Mouse (Mus musculus) ovary, postnatal 14 days (tissue): ENCODE data around the gene Erbb3.
A peak's percentile ranks its signal among the peaks of the same experiment; 100 is the strongest.
"Not testable (repeated sequence)": the region's sequence is repeated elsewhere in the genome, so short reads cannot be mapped to it uniquely, and the experiment has no call there.

Experiments
- DNase-seq: peaks from one replicate; pipeline ENCODE4 v3.0.0; 2022; ENCODE audit warnings: low spot score

The Erbb3 gene

GRCm38 (mm10) chr10:128589464-128590192 is at the start of gene Erbb3:
TSS of gene Erbb3 (minus strand) at chr10:128589652.
- peak; percentile 31 for DNase-seq

- DNase-seq = no peak
Measured at GRCm38 (mm10) chr10:128637011-128637410, 47.6 kb upstream of the Erbb3 start.

- no peak for DNase-seq
Measured at GRCm38 (mm10) chr10:128636561-128636960, 47.1 kb upstream of the Erbb3 start.

GRCm38 (mm10) chr10:128635697-128636096 is 46.2 kb upstream of the Erbb3 start:
- no peak for DNase-seq

GRCm38 (mm10) chr10:128631571-128631970 is 42.1 kb upstream of the Erbb3 start:
- no peak for DNase-seq

GRCm38 (mm10) chr10:128630306-128630705 is 40.9 kb upstream of the Erbb3 start:
- not testable (repeated sequence) for DNase-seq

- DNase-seq = no peak
Measured at GRCm38 (mm10) chr10:128629746-128630145, 40.3 kb upstream of the Erbb3 start.

GRCm38 (mm10) chr10:128627398-128628317 is 38.2 kb upstream of the Erbb3 start:
- DNase-seq = no peak

GRCm38 (mm10) chr10:128626311-128627310 is 37.2 kb upstream of the Erbb3 start, which contains the start of gene Rps26:
TSS of gene Rps26 (minus strand) at chr10:128626747.
- DNase-seq = peak; percentile 78

GRCm38 (mm10) chr10:128625287-128625894 is 35.9 kb upstream of the Erbb3 start:
- no peak for DNase-seq

- not testable (repeated sequence) for DNase-seq
Measured at GRCm38 (mm10) chr10:128623106-128623613, 33.7 kb upstream of the Erbb3 start.

- no peak for DNase-seq
Measured at GRCm38 (mm10) chr10:128622702-128623101, 33.2 kb upstream of the Erbb3 start.

GRCm38 (mm10) chr10:128621986-128622520 is 32.6 kb upstream of the Erbb3 start:
- no peak for DNase-seq

GRCm38 (mm10) chr10:128620241-128620640 is 30.8 kb upstream of the Erbb3 start:
- DNase-seq = no peak

- DNase-seq = not testable (repeated sequence)
Measured at GRCm38 (mm10) chr10:128619148-128619547, 29.7 kb upstream of the Erbb3 start.

- DNase-seq = no peak
Measured at GRCm38 (mm10) chr10:128618570-128618969, 29.1 kb upstream of the Erbb3 start.

GRCm38 (mm10) chr10:128615798-128616448 is 26.5 kb upstream of the Erbb3 start:
- DNase-seq = not testable (repeated sequence)

- no peak for DNase-seq
Measured at GRCm38 (mm10) chr10:128614934-128615333, 25.5 kb upstream of the Erbb3 start.

GRCm38 (mm10) chr10:128613820-128614219 is 24.4 kb upstream of the Erbb3 start:
- not testable (repeated sequence) for DNase-seq

- no peak for DNase-seq
Measured at GRCm38 (mm10) chr10:128613154-128613440, 23.6 kb upstream of the Erbb3 start.
